Mouse (Mus musculus): ENCODE data around the gene Mxd1. TPM values are rescaled to one million over a fixed set of nuclear protein-coding genes. Genes with fewer than 3 reads are reported as not detected.
A peak's percentile ranks its signal among the peaks of the same experiment; 100 is the strongest.

Mxd1 gene
- polyA plus RNA-seq, 1 experiment, result 24.0 TPM

DNA sequence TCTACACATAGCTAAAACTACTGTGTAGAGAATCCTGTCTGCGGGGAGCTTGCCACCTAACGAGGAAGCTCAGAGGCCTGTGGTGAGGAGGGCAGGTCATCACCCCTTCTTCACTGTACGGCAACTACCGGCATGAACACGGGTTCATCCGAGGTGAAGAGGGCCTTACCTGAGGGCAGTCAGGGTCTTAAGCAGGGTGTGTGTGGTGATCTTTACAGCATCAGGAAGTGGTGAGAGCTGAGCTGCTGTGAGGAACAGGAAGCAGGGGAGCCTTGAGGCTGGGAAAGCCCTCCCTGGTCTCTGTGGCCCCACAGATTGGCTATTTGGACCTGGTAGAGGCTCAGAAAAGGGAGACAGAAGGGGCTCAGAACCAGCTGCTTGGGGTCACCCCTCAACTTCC lies 61.5 kb downstream of the Mxd1 start:
- no peak overlapping the region for H3K4me3 ChIP-seq (ENCODE audit: extremely low read depth, insufficient read depth, insufficient read length)
- WGBS, result 25% methylated on average over 6 of the region's 6 CpGs
- peak overlapping the region; percentile 54 for H3K27ac ChIP-seq (ENCODE audit: insufficient read depth, low read length)
- no peaks in the 10 kb centered on the region for H3K27me3 ChIP-seq (ENCODE audit: control insufficient read depth, insufficient read depth, low read length)
- TF ChIP-seq POLR2A (IDR thresholded peaks at IDR 0.05; ENCODE audit: low read depth, low read length), result no peak
- no peak for TF ChIP-seq CTCF (IDR thresholded peaks at IDR 0.05; ENCODE audit: extremely low read depth, insufficient read depth, insufficient read length, insufficient replicate concordance)
- H3K4me1 ChIP-seq (ENCODE audit: control insufficient read depth, insufficient read depth, insufficient read length), result peaks cover 10% of the 10 kb centered on the region; the same call in 1 of the 2 replicates
- peak; percentile 17 to 29 for DNase-seq (ENCODE audit: low read depth in 1 of 2, low spot score in 2 of 2)
- H3K36me3 ChIP-seq (ENCODE audit: control insufficient read depth, insufficient read depth, low read length), result no peaks in the 10 kb centered on the region

DNA sequence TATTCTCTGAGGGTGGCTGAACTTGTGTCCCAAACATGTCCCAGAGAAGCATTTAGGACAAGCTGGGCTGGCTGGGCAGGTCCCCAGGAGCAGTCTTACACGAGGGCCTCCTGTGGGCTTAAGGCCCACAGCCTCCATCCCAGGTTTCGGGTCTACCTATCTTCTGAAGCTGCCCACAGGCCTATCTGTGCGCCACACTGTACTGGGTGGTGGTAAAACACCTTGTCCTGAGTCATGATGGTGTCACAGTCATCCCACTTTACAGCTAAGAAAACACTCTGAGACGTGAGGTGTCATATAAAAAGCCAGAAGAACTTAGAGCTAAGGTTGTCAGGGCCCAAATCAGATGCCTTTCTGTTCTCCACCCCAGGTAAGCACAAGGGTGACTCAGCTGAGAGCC lies 62.7 kb downstream of the Mxd1 start:
- DNase-seq (ENCODE audit: low read depth in 1 of 2, low spot score in 2 of 2), result no peak
- TF ChIP-seq CTCF (IDR thresholded peaks at IDR 0.05; ENCODE audit: extremely low read depth, insufficient read depth, insufficient read length, insufficient replicate concordance) (no peak), POLR2A (IDR thresholded peaks at IDR 0.05; ENCODE audit: low read depth, low read length) (no peak)
- Histone ChIP-seq H3K27me3 (ENCODE audit: control insufficient read depth, insufficient read depth, low read length) (no peaks in the 10 kb centered on the region), H3K36me3 (ENCODE audit: control insufficient read depth, insufficient read depth, low read length) (no peaks in the 10 kb centered on the region), H3K4me1 (ENCODE audit: control insufficient read depth, insufficient read depth, insufficient read length) (peaks cover 10% of the 10 kb centered on the region; the same call in 1 of the 2 replicates), H3K27ac (ENCODE audit: insufficient read depth, low read length) (no peak overlapping the region), H3K4me3 (ENCODE audit: extremely low read depth, insufficient read depth, insufficient read length) (no peak overlapping the region)
- WGBS, result 78% methylated on average over 4 of the region's 4 CpGs

- no peak overlapping the region for H3K27ac ChIP-seq (ENCODE audit: insufficient read depth, low read length)
- H3K4me3 ChIP-seq (ENCODE audit: extremely low read depth, insufficient read depth, insufficient read length), result no peak overlapping the region
- H3K4me1 ChIP-seq (ENCODE audit: control insufficient read depth, insufficient read depth, insufficient read length), result peaks cover 10% of the 10 kb centered on the region; the same call in 1 of the 2 replicates
- DNase-seq (ENCODE audit: low read depth in 1 of 2, low spot score in 2 of 2), result no peak
- no peaks in the 10 kb centered on the region for H3K27me3 ChIP-seq (ENCODE audit: control insufficient read depth, insufficient read depth, low read length)
- 47% methylated on average over 7 of the region's 7 CpGs for WGBS
- no peaks in the 10 kb centered on the region for H3K36me3 ChIP-seq (ENCODE audit: control insufficient read depth, insufficient read depth, low read length)
- no peak for TF ChIP-seq POLR2A (IDR thresholded peaks at IDR 0.05; ENCODE audit: low read depth, low read length)
- no peak for TF ChIP-seq CTCF (IDR thresholded peaks at IDR 0.05; ENCODE audit: extremely low read depth, insufficient read depth, insufficient read length, insufficient replicate concordance)
Measured at GRCm38 (mm10) chr6:86605260-86605659, 63.7 kb downstream of the Mxd1 start.

- DNase-seq (ENCODE audit: low read depth in 1 of 2, low spot score in 2 of 2), result peak in 1 of 2 experiments; percentile 42
- Histone ChIP-seq H3K27ac (ENCODE audit: insufficient read depth, low read length) (peak overlapping the region; percentile 60), H3K4me3 (ENCODE audit: extremely low read depth, insufficient read depth, insufficient read length) (no peak overlapping the region), H3K4me1 (ENCODE audit: control insufficient read depth, insufficient read depth, insufficient read length) (peaks cover 5% of the 10 kb centered on the region; the same call in 1 of the 2 replicates), H3K27me3 (ENCODE audit: control insufficient read depth, insufficient read depth, low read length) (no peaks in the 10 kb centered on the region), H3K36me3 (ENCODE audit: control insufficient read depth, insufficient read depth, low read length) (no peaks in the 10 kb centered on the region)
- WGBS, result 9% methylated on average over 6 of the region's 6 CpGs
- TF ChIP-seq POLR2A (IDR thresholded peaks at IDR 0.05; ENCODE audit: low read depth, low read length) (no peak), CTCF (IDR thresholded peaks at IDR 0.05; ENCODE audit: extremely low read depth, insufficient read depth, insufficient read length, insufficient replicate concordance) (no peak)
Measured at GRCm38 (mm10) chr6:86599951-86600414, 69.0 kb downstream of the Mxd1 start.

DNA sequence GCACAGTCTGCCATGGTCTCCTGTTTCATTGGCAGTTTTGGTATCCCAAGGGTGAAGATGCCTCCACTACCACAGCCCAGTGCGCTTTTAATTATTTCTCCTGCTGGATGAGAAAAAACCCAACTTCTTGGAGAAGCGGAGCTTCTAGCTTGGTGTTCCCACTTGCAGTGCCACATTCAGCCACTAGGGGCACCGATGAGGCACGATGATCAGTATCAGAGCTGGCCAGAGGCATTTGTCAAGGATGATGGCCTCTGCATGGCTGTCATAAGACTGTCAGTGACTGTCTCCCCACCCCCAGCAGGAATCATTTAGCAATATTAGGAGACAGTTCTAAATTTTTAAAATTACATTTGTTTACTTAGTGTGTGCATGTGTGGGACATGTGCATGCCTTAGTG lies 69.8 kb downstream of the Mxd1 start:
- no peak overlapping the region for H3K27ac ChIP-seq (ENCODE audit: insufficient read depth, low read length)
- peak; percentile 22 to 77 for DNase-seq (ENCODE audit: low read depth in 1 of 2, low spot score in 2 of 2)
- peaks cover 5% of the 10 kb centered on the region; the same call in 1 of the 2 replicates for H3K4me1 ChIP-seq (ENCODE audit: control insufficient read depth, insufficient read depth, insufficient read length)
- H3K36me3 ChIP-seq (ENCODE audit: control insufficient read depth, insufficient read depth, low read length), result no peaks in the 10 kb centered on the region
- peak; percentile 80; the same call in 1 of the 2 replicates for TF ChIP-seq CTCF (IDR thresholded peaks at IDR 0.05; ENCODE audit: extremely low read depth, insufficient read depth, insufficient read length, insufficient replicate concordance)
- no peak for TF ChIP-seq POLR2A (IDR thresholded peaks at IDR 0.05; ENCODE audit: low read depth, low read length)
- H3K4me3 ChIP-seq (ENCODE audit: extremely low read depth, insufficient read depth, insufficient read length), result no peak overlapping the region
- H3K27me3 ChIP-seq (ENCODE audit: control insufficient read depth, insufficient read depth, low read length), result no peaks in the 10 kb centered on the region
- WGBS, result 28% methylated on average over 4 of the region's 4 CpGs

- Histone ChIP-seq H3K27ac (ENCODE audit: insufficient read depth, low read length) (no peak overlapping the region), H3K4me3 (ENCODE audit: extremely low read depth, insufficient read depth, insufficient read length) (no peak overlapping the region), H3K4me1 (ENCODE audit: control insufficient read depth, insufficient read depth, insufficient read length) (peaks cover 5% of the 10 kb centered on the region; the same call in 1 of the 2 replicates), H3K36me3 (ENCODE audit: control insufficient read depth, insufficient read depth, low read length) (no peaks in the 10 kb centered on the region), H3K27me3 (ENCODE audit: control insufficient read depth, insufficient read depth, low read length) (no peaks in the 10 kb centered on the region)
- DNase-seq (ENCODE audit: low read depth in 1 of 2, low spot score in 2 of 2), result no peak
- TF ChIP-seq POLR2A (IDR thresholded peaks at IDR 0.05; ENCODE audit: low read depth, low read length), result no peak
- WGBS, result 85% methylated on average over 5 of the region's 5 CpGs
Measured at GRCm38 (mm10) chr6:86598742-86599193, 70.2 kb downstream of the Mxd1 start.

Other genes starting within 250 kb of the Mxd1 start
- 8.5 and 10.4 TPM in 2 replicates for gene Gm44790, start 242.5 kb downstream of the Mxd1 start, polyA plus RNA-seq (2012; rRNA removed)
- gene C87436, start 230.8 kb downstream of the Mxd1 start, polyA plus RNA-seq (2012; rRNA removed), result 9.5 and 9.7 TPM in 2 replicates
- gene Pcbp1, start 142.8 kb downstream of the Mxd1 start, polyA plus RNA-seq (2012; rRNA removed), result 166 and 200 TPM in 2 replicates
- 2.5 and 3.2 TPM in 2 replicates for gene Asprv1, start 41.0 kb downstream of the Mxd1 start, polyA plus RNA-seq (2012; rRNA removed)
- 4.4 and 4.5 TPM in 2 replicates for gene Snrnp27, start 15.4 kb upstream of the Mxd1 start, polyA plus RNA-seq (2012; rRNA removed)
- gene Gmcl1, start 64.2 kb upstream of the Mxd1 start, polyA plus RNA-seq (2012; rRNA removed), result 5.4 and 7.8 TPM in 2 replicates
- 9.7 and 13.7 TPM in 2 replicates for gene Anxa4, start 124.4 kb upstream of the Mxd1 start, polyA plus RNA-seq (2012; rRNA removed)
- 21.5 and 22.1 TPM in 2 replicates for gene Aak1, start 180.4 kb upstream of the Mxd1 start, polyA plus RNA-seq (2012; rRNA removed)

Measured in spleen, adult 2 months (tissue).